Mouse (Mus musculus) brain, embryonic 14.5 days (tissue): ENCODE results near the gene Dr1.

Experiments used
- CTCF ChIP-seq: fragments of 200-500 bp; IDR thresholded peaks from 2 replicates; pipeline ENCODE4 v1.5.1; 2012; ENCODE audit warnings: inconsistent platforms, mild to moderate bottlenecking, moderate library complexity, borderline replicate concordance; ENCODE audit not compliant: insufficient read depth, insufficient read length; ENCODE audit errors: extremely low read depth
- POLR2A ChIP-seq: fragments of 200-500 bp; IDR thresholded peaks from 2 replicates; pipeline ENCODE4 v1.6.1; 2012; ENCODE audit warnings: mild to moderate bottlenecking, inconsistent platforms, borderline replicate concordance; ENCODE audit not compliant: poor library complexity, insufficient read depth, insufficient read length, severe bottlenecking; ENCODE audit errors: extremely low read depth

GRCm38 (mm10) chr5:108286957-108287356, 18.3 kb downstream of the Dr1 start:
- no peak for TF ChIP-seq CTCF
- no peak for TF ChIP-seq POLR2A
